Mouse (Mus musculus) cerebellum, adult 11-12 months (tissue): ENCODE results near the gene I0C0044D17Rik.

Experiments used
- DNase-seq: peaks from one replicate; pipeline ENCODE4 v3.0.0; 2022

I0C0044D17Rik gene

DNA sequence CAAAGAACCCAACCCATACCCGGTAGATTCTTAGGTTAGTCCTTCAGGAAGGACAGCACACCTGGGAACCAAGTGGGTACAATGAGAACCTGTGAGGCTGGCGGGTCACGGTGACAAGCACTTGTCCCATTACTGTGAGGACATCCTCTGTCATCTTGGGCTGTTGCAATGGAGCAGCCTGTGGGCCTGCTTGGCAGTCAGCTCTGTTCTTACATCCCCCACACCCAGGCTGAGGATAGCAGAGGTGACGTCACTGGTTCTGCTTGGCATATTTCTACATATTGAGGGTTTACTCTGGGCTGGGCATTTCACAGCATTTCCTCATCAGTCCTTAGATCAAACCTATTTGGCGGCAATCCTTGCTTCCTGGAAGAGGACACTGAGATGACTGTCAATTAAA lies 49.9 kb downstream of the I0C0044D17Rik start:
- no peak for DNase-seq
